Mouse (Mus musculus) limb, embryonic 13.5 days (tissue): ENCODE data around the gene Glod5. TPM values are rescaled to one million over a fixed set of nuclear protein-coding genes. Genes with fewer than 3 reads are reported as not detected.
"Not testable (repeated sequence)": the region's sequence is repeated elsewhere in the genome, so short reads cannot be mapped to it uniquely, and the experiment has no call there.

ENCODE experiments used
- ATAC-seq: fragments of 200-750 bp; cut with Nextera tagmentation; 2 replicates; pipeline ENCODE4 v1.8.0; 2017; ENCODE audit warnings: low read depth, moderate number of reproducible peaks, moderate TSS enrichment; ENCODE audit not compliant: low FRiP score
- H3K27ac ChIP-seq: fragments of 300-500 bp; sonication (generic); 2 replicates; pipeline ENCODE4 v1.5.1; 2015; ENCODE audit warnings: inconsistent platforms, mild to moderate bottlenecking, moderate library complexity
- H3K27me3 ChIP-seq: fragments of 300-500 bp; sonication (generic); 2 replicates; pipeline ENCODE4 v1.6.1; 2015; ENCODE audit warnings: mild to moderate bottlenecking, inconsistent platforms
- H3K36me3 ChIP-seq: fragments of 300-500 bp; sonication (generic); 2 replicates; pipeline ENCODE4 v1.6.1; 2015; ENCODE audit warnings: inconsistent platforms, mild to moderate bottlenecking, moderate library complexity
- H3K4me1 ChIP-seq: fragments of 300-500 bp; sonication (generic); 2 replicates; pipeline ENCODE4 v1.6.1; 2015; ENCODE audit warnings: inconsistent platforms
- H3K4me2 ChIP-seq: fragments of 300-500 bp; sonication (generic); replicated peaks from 2 replicates; pipeline ENCODE4 v1.6.1; 2015; ENCODE audit warnings: inconsistent platforms, mild to moderate bottlenecking, moderate library complexity
- H3K4me3 ChIP-seq: fragments of 300-500 bp; sonication (generic); 2 replicates; pipeline ENCODE4 v1.5.1; 2015; ENCODE audit warnings: moderate library complexity, mild to moderate bottlenecking, inconsistent platforms
- H3K9ac ChIP-seq: fragments of 300-500 bp; sonication (generic); 2 replicates; pipeline ENCODE4 v1.6.1; 2015; ENCODE audit warnings: mild to moderate bottlenecking, inconsistent platforms
- H3K9me3 ChIP-seq: fragments of 300-500 bp; sonication (generic); 2 replicates; pipeline ENCODE4 v1.6.1; 2016; ENCODE audit warnings: inconsistent platforms
- WGBS: fragments of 180-500 bp; shearing (Covaris S2); methylation state at CpG from one replicate; pipeline ENCODE4 v1.1.7; 2015; 5-methylcytosine and 5-hydroxymethylcytosine counted together
- polyA plus RNA-seq: library from polyadenylated mRNA; unstranded; fragments of >200 nt; fragmentation: Nextera tagmentation; extraction: Ambion mirVana; gene quantifications from 2 replicates; pipeline ENCODE4 v1.2.1, GENCODE M21; 2015

Gene Glod5
- polyA plus RNA-seq: not detected in 2 replicates

DNA sequence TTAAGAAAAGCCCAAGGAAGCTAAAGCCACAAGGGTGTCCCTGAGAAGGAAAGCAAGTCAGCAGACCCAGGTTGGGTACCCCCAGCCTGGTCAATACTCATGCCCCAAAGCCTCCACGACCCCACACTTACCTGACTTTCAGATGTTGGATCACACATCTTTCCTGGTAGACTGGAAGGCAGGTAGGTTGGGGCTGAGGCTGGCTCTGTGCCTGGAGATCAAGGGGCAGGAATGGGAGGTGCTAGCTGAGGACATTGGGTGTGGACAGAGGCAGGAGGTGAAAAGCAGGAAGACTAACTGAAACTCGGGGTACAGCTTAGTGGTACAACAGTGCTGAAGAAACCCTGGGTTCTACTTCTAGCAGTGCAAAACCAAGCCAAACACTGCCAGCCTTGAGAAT, at the start of gene Glod5:
Gene Glod5, minus strand, starts transcription at position 207 of the 400 bp plus-strand sequence.
- Histone ChIP-seq H3K4me1 (no peaks in the 10 kb centered on the region), H3K4me2 (no peak within 1 kb of the TSS), H3K27me3 (no peaks in the 10 kb centered on the region), H3K36me3 (no peaks in the 10 kb centered on the region), H3K9ac (no peak within 1 kb of the TSS), H3K4me3 (no peak within 1 kb of the TSS), H3K27ac (no peak within 1 kb of the TSS), H3K9me3 (no peaks in the 10 kb centered on the region)
- 75% methylated on average over 2 of the region's 2 CpGs for WGBS
- ATAC-seq: no peak

DNA sequence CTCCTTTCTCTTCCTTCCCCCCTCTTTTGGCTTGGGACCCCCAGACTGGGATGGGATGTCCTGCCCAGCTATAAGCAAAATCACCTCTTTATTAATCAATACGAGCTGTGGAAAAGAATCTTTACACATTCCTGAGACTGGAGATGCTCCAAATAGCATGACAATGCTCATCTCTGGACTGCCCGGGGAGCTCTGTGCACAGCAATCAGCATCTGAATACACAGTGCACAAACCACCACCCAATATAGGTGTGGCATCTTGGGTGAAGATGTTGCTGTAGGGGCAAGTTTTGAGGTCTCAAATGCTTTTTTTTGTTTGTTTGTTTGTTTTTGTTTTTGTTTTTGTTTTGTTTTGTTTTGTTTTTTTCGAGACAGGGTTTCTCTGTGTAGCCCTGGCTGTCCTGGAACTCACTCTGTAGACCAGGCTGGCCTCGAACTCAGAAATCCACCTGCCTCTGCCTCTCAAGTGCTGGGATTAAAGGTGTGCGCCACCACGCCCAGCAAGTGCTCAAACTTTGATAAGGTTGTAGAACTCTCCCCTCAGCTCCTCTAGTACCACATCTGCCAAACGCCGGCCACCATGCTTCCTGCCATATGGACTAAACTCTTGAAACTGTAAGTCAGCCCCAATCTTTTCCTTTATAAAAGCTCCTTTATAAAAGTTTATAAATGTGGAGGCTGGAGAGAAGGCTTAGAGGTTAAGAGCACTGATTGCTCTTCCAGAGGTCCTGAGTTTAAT, 32.9 kb upstream of the Glod5 start:
- H3K9me3 ChIP-seq, ATAC-seq, H3K4me2 ChIP-seq, H3K27me3 ChIP-seq, H3K27ac ChIP-seq, H3K4me1 ChIP-seq, H3K4me3 ChIP-seq, H3K36me3 ChIP-seq, H3K9ac ChIP-seq: not testable (repeated sequence)
- WGBS: 85% methylated on average over 8 of the region's 8 CpGs

GRCm38 (mm10) chrX:8033009-8033408, 14.7 kb upstream of the Glod5 start:
- H3K4me1 ChIP-seq: no peaks in the 10 kb centered on the region

DNA sequence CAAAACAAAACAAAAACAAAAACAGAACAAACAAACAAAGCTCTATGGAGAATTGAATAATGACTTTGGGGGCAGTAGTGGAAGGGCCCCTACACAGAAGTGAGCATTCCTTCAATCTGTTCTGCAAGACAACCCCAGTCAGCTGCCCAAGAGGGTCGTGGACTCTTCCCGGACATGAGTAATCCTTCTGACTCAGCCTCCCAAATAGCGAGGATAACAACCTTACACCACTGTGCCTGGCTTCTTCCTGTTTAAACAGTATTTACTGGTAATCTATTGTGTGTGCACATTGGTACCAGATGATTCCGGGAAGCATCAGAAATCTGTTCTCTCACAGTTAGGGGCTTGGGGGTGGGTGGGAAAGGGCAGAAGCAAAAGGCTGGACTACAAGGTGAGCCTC, 8.5 kb upstream of the Glod5 start:
- no peaks in the 10 kb centered on the region for H3K27me3 ChIP-seq
- no peak overlapping the region for H3K4me2 ChIP-seq
- H3K9ac ChIP-seq: no peak overlapping the region
- H3K4me1 ChIP-seq: no peaks in the 10 kb centered on the region
- H3K27ac ChIP-seq: no peak overlapping the region
- no peaks in the 10 kb centered on the region for H3K9me3 ChIP-seq
- WGBS: 60% methylated on average over 4 of the region's 4 CpGs
- H3K4me3 ChIP-seq: no peak overlapping the region
- no peak for ATAC-seq
- H3K36me3 ChIP-seq: no peaks in the 10 kb centered on the region

More at GRCm38 (mm10) chrX:8033009-8033408, 14.7 kb upstream of the Glod5 start:
- no peaks in the 10 kb centered on the region for H3K36me3 ChIP-seq
- WGBS: 57% methylated on average over 1 of the region's 1 CpGs
- no peak for ATAC-seq
- no peaks in the 10 kb centered on the region for H3K27me3 ChIP-seq
- H3K9me3 ChIP-seq: no peaks in the 10 kb centered on the region
- H3K27ac ChIP-seq: no peak overlapping the region
- no peak overlapping the region for H3K9ac ChIP-seq
- H3K4me2 ChIP-seq: no peak overlapping the region
- no peak overlapping the region for H3K4me3 ChIP-seq

DNA sequence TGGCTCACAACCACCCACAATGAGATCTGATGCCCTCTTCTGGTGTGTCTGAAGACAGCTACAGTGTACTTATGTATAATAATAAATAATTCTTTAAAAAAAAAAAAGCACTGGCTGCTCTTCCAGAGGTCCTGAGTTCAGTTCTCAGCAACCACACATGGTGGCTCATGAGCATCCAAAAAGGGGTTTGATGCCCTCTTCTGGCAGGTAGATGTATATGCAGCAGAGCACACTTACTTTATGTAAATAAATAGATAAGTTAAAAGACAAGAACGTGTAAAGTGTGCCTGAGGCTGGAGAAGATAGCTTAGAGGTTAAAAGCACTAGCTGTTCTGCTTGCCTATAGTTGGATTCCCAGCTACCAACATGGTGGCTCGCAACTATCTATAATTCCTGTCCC, 6.5 kb upstream of the Glod5 start:
- no peak overlapping the region for H3K4me2 ChIP-seq
- ATAC-seq: no peak
- H3K36me3 ChIP-seq: no peaks in the 10 kb centered on the region
- no peak overlapping the region for H3K4me3 ChIP-seq
- H3K27me3 ChIP-seq: no peaks in the 10 kb centered on the region
- no peak overlapping the region for H3K27ac ChIP-seq
- WGBS: 69% methylated on average over 2 of the region's 2 CpGs
- no peaks in the 10 kb centered on the region for H3K9me3 ChIP-seq
- H3K9ac ChIP-seq: no peak overlapping the region
- no peaks in the 10 kb centered on the region for H3K4me1 ChIP-seq

- 71% methylated on average over 2 of the region's 2 CpGs for WGBS
- ATAC-seq: no peak
- H3K36me3 ChIP-seq: no peaks in the 10 kb centered on the region
- no peaks in the 10 kb centered on the region for H3K27me3 ChIP-seq
- H3K27ac ChIP-seq: no peak overlapping the region
- H3K4me2 ChIP-seq: no peak overlapping the region
- no peaks in the 10 kb centered on the region for H3K4me1 ChIP-seq
- no peaks in the 10 kb centered on the region for H3K9me3 ChIP-seq
- no peak overlapping the region for H3K4me3 ChIP-seq
- H3K9ac ChIP-seq: no peak overlapping the region
Observed at GRCm38 (mm10) chrX:8020111-8020778, 2.0 kb upstream of the Glod5 start.

GRCm38 (mm10) chrX:8017142-8017541, 1.1 kb downstream of the Glod5 start:
- 8% methylated on average over 5 of the region's 5 CpGs for WGBS
- Histone ChIP-seq H3K9ac (no peak overlapping the region), H3K4me1 (no peaks in the 10 kb centered on the region)

DNA sequence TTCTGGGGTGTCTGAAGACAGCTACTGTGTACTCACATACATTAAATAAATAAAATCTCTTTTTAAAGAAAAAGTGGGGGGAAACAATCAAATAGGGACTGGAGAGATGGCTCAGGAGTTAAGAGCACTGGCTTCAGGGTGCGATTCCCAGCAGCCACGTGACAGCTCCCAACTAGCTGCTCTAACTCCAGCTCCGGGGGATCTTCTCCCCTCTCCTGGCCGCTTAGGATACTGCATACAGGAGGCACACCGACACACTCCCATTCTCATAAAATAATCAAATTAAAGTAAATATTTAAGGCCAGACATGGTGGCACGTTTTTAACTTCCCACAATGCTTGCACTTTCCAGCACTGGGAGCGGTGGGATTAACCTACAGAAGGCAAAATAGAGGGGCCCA, 2.6 kb downstream of the Glod5 start:
- ATAC-seq, H3K9me3 ChIP-seq, H3K4me1 ChIP-seq, H3K27ac ChIP-seq, H3K4me2 ChIP-seq, H3K4me3 ChIP-seq, H3K27me3 ChIP-seq, H3K36me3 ChIP-seq, H3K9ac ChIP-seq: not testable (repeated sequence)
- WGBS: 18% methylated on average over 7 of the region's 7 CpGs

More at GRCm38 (mm10) chrX:8017142-8017541, 1.1 kb downstream of the Glod5 start:
- H3K27me3 ChIP-seq: no peaks in the 10 kb centered on the region
- no peak for ATAC-seq
- no peak overlapping the region for H3K27ac ChIP-seq
- no peaks in the 10 kb centered on the region for H3K9me3 ChIP-seq
- H3K36me3 ChIP-seq: no peaks in the 10 kb centered on the region
- no peak overlapping the region for H3K4me3 ChIP-seq
- no peak overlapping the region for H3K4me2 ChIP-seq

- WGBS: 29% methylated on average over 7 of the region's 8 CpGs
- Histone ChIP-seq H3K4me1 (no peaks in the 10 kb centered on the region), H3K9me3 (no peaks in the 10 kb centered on the region), H3K4me3 (no peak overlapping the region), H3K27ac (no peak overlapping the region), H3K9ac (no peak overlapping the region), H3K27me3 (no peaks in the 10 kb centered on the region), H3K4me2 (no peak overlapping the region), H3K36me3 (no peaks in the 10 kb centered on the region)
- no peak for ATAC-seq
Observed at GRCm38 (mm10) chrX:8013569-8014314, 4.5 kb downstream of the Glod5 start.

GRCm38 (mm10) chrX:8013157-8013556, 5.1 kb downstream of the Glod5 start:
- Histone ChIP-seq H3K4me1 (no peaks in the 10 kb centered on the region), H3K9ac (no peak overlapping the region), H3K4me3 (no peak overlapping the region), H3K36me3 (no peaks in the 10 kb centered on the region), H3K27ac (no peak overlapping the region), H3K27me3 (no peaks in the 10 kb centered on the region), H3K4me2 (no peak overlapping the region), H3K9me3 (no peaks in the 10 kb centered on the region)
- 7% methylated on average over 2 of the region's 2 CpGs for WGBS
- no peak for ATAC-seq

DNA sequence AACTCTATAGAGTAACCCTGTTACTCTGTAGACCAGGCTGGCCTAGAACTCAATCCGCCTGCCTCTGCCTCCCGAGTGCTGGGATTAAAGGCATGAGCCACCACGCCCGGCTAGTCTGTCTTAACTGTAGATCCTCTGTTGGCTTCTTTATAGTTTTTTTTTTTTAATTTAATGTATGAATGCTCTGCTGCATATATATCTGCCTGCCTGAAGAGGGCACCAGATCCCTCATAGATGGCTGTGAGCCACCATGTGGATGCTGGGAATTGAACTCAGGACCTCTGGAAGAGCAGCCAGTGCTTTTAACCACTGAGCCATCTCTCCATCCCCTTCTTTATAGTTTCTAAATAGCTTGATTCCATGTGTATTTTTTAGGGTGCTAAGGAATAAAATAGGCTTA, 8.9 kb downstream of the Glod5 start:
- not testable (repeated sequence) for H3K27me3 ChIP-seq, H3K4me3 ChIP-seq, ATAC-seq, H3K27ac ChIP-seq, H3K4me1 ChIP-seq, H3K9ac ChIP-seq, H3K9me3 ChIP-seq, H3K4me2 ChIP-seq, H3K36me3 ChIP-seq
- WGBS: 83% methylated on average over 4 of the region's 4 CpGs

DNA sequence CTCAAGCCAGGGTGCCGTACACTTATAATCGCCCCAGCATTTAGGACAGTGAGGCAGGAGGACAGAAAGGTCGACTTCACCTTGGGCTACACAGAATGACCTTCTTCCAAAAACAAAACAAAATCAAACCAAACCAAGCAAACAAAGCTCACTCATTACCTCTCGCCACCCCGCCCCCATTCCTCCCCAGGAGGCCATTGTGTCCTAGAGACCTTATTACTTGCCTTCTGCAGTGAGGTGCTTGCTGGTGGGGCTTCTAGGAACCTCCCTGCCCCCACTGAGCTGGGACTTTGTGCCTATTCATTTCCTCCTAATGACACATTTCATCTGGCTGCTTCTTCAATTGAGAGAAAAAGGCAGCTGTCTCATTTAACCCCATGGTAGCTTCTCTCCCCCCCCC, 9.7 kb downstream of the Glod5 start:
- Histone ChIP-seq H3K36me3 (no peaks in the 10 kb centered on the region), H3K4me1 (no peaks in the 10 kb centered on the region), H3K4me2 (no peak overlapping the region), H3K27me3 (no peaks in the 10 kb centered on the region), H3K27ac (no peak overlapping the region), H3K4me3 (no peak overlapping the region), H3K9me3 (no peaks in the 10 kb centered on the region), H3K9ac (no peak overlapping the region)
- 47% methylated on average over 5 of the region's 5 CpGs for whole genome bisulfite sequencing
- ATAC-seq: no peak
